Mouse (Mus musculus): ENCODE measurements at regions not wholly inside any gene's neighbourhood (a gene's known extent, or its start where the extent isn't known, plus 50 kb on each side); places are given as distances from the start of the nearest gene placed in this dataset.

DNA sequence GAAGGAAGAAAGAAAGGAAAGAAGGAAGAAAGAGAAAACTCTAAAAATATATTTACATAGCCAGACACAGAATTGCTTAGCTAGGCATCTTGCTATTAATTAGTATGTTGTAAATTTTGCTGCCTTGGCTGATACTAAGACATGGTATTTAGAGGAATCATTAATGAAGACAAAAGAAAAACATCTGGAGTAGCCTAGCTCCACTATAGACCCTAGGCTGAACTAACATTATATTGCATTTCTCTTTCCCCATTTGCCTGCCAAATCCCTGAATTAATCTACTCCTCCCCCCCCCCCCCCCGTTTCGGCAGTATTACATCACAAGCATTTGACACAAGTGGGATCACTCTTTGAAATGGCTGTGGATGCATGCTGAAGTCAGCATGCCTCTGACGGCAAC is 206.1 kb upstream of the Tet2 start:
- DNase-seq = no peak

DNA sequence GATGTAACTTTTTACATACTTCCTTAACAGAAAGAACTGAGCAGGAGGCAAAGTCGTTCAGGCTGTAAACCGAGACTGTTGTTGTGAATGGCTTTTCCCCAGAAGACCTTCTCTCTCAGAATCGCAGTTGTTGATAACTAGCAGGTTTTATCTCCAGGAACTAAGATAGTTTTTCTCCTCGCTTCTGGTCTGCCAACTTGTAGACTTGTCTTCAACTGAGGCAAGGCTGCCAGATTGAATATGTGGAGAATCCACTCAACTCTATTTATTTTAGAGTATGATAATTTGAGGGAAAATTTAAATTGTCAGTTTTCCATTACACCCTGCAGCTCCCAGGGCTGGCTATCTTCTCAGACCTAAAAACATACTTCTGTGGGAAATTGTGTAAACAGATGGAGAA is 206.6 kb upstream of the Tet2 start:
- no peak for DNase-seq

DNA sequence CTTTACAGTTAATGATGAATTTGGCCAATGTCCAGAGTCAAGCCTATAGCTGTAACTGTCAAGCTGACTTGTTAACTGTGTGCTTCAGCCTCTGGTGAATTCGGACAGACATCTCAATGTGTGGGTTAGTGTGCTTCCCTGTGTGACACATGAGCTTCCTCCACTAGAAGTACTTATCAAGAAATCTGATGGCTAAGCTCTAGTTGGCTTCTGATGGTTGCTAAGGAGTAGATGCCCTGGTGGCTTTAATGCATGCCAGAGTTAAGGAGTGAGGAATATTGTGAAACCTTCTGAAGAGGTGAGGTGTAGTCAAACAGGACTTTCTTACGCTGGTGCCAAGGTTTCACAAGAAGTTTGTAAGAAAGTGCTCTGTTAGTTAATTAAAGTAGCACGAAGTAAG is 208.1 kb upstream of the Tet2 start:
- DNase-seq = no peak

DNA sequence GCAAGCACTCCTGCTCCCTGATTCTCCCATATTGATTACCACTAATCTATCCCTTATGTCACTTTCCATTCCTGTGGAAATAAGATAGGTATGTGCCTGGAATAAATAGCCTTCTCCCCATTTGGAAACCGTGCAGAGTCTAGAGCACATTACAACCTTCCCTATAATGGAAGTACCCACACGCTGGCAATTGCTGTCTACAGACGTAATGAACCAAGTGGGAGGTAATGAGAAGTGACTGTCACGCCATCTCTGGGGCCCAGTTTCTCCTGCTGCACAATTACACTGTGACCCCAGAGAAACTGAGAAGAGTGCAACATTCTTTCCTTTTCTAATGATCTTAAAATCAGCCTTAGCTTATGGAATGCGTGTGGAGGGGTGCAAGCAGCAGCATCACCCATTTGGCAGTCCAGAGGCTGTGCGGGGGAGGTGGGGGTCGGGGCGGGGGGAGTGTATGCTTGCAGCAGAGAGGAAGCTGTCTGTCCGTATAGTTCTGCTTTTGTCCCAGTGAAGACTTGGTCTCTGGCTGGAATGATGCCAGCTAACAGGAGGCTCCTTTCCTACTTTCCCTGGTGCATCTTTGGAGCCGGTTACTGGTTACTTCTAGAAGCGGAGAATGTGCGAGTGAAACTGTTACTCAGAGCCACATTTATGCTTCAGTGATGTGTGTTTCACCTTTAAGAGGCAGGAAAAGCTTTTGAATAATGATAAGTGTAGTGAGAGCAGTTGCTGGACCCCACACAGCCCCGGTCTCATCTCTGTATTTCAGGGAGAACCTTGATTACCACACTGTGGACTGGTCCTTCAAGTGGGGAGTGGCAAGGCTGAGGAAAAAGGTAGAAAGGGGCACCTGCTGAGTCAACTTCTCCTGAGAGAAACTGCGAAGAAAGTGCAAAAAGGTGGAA is 209.3 kb upstream of the Tet2 start:
- no peak for DNase-seq

DNA sequence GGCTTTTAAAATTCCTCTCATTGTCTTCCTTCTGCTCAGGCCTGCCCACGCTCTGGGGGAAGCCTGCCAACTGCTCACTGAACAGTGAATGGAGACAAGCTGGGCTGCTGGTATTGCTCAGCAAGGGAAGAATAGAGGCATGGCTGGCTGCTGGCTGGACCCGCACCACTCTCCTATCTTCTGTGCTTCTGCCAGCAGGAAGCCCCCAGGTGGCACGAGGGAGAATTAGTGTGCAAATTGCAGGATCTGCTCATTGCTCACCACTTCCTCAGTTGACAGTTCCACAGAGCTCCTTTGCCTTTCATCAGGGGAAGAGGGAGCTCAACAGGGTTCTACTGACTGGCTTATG is 209.9 kb upstream of the Tet2 start:
- peak; percentile 9 for DNase-seq

DNA sequence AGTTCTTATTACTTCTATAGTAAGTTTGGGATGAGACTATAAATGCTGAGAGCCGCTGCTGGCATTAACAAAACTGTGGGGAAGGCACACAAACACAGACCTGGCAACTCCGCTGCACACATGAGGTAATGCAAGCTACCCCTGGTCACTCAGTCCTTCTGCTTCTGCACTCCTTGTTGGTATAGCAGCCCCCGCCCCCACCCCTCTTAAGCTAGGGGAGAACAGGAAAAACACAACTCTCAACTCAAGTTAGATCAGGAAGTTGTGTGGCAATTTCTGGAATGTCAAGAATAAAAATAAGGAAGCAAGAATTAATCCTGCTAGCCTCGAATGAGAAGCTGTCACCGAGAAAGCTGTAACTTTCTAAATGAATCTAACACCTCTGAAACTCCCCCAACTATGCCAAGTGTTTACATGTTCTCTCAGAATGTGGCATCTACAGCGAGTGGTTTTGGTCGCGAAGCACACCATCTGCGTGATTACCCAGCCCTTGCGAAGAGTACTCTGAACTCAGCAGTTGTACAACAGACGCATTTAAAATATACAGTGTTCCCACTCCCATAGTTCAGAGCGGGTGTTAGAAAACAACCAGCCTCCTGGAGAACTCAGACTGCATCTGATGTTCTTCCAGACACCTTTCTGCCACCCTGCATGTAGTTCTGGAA is 212.9 kb upstream of the Tet2 start:
- no peak for DNase-seq

DNA sequence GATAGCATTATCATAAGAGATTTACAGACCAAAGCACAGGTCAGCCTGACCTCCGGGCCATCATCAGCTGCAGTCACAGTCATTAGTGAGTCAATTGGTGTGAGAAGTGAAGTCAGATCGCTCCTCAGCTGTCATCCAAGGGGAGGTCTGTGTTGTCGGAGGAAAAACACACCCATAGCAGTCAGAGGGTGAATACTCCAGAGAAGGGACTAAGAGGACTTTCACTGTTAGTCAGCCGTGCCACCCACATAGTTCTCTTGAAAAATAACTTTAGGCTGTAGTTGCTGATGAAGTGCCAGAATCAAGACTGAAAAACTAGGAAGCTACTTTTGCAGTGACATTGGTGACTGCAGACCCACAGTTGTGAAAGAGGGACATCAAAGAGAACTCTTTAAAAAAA is 213.5 kb upstream of the Tet2 start:
- DNase-seq = no peak

DNA sequence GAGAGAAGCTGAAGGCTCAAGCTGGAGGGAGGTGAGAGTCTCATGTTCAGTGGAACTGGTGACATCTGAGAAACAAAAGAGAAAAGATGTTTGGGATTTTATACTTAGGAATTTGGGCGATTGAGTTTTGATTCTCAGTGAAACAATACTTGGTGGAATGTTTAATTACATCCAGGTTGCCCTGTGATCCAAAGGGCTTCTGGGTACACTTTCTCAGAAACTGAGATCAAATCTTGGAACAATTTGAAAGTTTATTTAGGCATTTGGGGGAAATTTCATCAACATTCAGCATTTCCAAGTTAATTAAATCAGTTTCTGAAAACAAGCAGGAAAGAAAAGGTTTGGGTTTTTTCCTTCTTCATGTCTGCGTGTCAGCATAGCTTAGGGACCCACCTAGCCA is 214.7 kb upstream of the Tet2 start:
- no peak for DNase-seq

DNA sequence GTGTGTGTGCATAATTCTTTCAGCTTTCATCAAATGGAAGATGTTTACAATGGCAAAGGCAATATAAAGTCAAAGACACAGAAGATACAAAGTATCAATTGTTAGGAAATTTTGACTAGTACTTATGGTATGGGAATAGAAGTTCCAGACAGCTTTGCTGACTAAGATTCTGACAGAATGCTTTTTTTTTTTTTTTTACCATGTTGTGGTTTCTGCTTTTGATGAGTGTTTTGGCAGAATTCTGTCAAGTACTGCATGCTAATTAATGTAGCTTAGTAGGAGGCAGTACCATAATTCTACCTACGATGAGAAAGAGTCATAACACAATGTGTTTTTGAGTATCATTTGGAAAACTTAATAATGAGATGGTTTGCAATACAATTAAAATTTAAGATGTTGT is 215.3 kb upstream of the Tet2 start:
- DNase-seq = no peak

DNA sequence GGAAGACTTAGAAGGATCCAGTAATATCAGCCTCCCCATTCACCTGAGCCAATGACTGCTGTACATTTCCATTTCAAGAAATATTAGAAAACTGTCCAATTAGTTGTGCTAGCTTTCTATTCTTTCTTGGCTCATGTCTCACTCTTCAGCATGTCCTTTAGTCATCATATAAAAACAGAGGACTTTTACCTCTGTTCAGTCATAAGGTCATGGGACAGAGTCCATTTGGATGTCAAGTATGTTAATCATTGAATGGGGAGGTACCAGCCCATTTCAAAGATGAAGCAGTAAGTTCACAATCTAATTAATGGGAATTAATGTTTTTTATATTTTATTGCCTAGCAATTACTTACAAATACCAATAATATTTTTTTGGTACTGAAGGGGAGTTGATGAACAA is 218.8 kb upstream of the Tet2 start:
- no peak for DNase-seq

DNA sequence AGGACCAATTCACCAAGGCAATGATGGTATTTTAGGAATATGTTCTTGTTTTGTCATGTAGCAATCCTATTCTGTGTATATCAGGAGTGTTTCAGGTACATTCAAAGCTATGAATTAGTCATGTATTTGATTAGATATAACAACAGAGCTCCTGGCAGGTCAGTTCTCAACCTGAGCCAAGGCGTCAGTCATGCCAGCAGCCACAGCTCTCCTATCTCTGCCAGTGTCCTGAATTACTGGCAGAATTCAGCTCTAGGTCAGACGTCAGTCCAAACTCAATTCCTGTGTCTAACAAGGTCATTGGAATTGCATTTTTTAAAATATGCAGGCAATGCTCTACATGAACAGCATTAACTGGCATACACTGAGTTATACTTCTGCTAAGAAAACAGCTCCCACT is 228.6 kb upstream of the Tet2 start:
- DNase-seq = no peak

DNA sequence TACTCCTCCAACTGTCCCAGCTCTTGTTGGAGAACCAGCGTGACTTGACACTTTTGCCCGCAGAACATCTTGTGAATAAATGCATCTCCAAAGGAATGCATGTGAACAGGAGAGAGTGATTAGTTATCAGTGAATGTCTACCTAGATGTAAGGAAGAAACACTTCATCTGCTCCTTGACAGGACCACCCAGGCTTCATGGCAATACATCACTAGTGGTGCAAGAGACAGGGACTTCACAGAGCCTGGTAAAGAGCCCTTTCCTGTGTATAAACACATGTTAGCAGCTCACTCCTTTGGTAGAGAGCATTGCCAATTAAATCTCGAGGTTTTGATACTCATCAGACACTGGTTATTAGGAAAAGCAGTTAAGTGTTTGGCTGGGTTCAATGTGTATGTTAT is 229.3 kb upstream of the Tet2 start:
- no peak for DNase-seq

DNA sequence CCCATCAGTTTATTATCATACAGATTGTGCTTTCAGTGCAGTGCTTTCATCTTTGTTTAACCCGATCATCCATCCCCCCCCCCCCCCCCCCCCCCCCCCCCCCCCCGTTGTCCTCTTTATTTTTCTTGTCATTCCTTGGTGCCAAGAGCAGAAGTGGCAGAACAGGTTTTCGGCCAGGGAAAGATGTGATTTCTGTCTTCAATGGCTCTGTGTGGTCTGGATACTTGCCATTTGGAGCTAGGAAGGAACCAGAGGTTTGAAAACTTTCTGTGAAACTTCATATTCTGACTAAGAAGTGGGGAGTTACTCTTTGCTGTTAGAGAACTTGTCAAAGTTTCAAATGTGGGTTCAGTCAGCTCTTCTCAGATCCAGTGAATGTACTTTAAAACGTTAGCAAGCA is 231.1 kb upstream of the Tet2 start:
- DNase-seq = no peak

DNA sequence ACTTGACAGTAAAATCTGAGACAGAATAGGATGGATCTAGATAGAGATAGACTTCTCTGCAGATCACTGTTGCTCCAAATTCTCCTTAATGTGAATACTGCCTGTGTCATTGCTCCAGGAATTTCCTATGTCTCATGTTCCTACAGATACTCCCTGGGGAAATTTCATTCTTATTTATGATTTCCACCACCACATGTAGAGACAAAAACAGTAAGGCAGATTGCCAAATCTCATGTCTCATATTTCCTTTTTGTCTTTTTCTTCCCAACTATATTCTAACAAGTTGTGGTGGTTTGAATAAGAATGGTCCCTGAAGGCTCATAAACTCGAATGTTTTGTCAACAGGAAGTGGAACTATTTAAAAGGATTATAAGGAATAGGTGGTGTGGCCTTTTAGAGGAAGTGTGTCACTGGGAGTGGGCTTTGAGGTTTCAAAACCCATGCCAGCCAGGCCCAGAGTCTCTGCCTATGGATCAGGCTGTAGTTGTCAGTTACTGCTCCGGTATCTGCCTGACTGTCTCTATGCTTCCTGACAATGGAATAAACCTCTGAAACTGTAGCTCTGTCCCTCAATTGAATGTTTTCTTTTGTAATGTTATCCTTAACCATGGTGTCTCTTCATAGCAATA is 234.3 kb upstream of the Tet2 start:
- DNase-seq = no peak

DNA sequence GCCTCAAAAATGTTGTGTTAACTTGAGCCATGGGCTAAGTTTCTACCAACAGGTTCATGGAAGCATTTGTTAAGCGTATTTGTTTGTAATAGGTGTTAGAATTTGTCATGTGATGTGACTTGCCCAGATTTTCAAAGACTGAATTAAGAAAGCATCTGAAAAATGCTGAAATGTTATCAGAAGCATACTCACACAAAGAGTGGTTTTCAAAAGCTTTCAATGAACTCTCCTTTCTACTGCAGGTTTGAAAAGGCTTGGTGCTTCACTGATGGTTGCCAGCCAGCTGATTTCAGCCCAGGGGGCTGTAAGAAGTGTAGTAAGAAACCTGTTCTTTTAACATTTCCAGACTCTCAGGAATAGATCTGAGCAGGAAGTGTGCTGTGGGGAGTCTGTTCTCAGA is 238.1 kb upstream of the Tet2 start:
- DNase-seq = no peak

DNA sequence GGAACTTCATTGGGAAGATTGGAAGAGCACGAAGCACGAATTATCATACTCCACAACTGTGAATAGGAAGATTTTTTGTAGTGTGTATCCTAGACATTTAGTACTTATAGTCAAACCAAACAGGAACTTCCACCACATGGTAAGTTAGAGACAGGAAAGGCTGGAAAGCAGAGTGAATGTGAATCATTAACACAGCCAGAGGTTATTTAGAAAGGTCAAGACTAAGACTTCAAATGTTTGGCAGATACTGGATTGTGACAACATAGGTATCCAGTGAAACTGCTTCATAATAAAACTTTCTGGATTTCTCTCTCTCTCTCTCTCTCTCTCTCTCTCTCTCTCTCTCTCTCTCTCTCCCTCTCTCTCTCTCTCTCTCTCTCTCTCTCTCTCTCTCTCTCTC is 246.4 kb upstream of the Tet2 start:
- DNase-seq = no peak

DNA sequence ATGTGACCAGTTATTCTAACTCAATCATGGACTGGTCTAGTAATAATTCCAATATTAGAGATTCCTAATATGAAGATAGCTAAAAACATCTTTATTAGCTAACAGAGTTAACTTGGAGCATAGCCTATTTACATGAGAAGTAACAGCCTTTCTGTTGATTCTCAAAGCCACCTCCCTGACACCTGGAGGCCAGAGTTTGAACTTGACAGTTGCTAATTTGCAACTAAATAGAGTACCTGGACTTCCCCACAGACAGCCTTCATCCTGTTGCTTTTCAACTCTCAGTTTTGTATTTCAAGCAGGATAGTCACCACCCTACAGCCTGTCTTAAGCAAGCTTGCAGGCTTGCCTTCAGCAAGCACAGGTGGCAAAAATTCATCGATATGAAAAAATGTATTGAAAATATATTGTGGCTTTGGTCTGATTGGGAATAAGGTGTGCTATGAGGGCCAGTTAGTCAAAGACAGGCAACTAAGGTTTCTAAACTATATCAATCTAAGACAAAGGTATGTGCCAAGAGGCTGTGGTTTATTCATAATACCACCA is 264.1 kb upstream of the Tet2 start:
- DNase-seq = no peak

DNA sequence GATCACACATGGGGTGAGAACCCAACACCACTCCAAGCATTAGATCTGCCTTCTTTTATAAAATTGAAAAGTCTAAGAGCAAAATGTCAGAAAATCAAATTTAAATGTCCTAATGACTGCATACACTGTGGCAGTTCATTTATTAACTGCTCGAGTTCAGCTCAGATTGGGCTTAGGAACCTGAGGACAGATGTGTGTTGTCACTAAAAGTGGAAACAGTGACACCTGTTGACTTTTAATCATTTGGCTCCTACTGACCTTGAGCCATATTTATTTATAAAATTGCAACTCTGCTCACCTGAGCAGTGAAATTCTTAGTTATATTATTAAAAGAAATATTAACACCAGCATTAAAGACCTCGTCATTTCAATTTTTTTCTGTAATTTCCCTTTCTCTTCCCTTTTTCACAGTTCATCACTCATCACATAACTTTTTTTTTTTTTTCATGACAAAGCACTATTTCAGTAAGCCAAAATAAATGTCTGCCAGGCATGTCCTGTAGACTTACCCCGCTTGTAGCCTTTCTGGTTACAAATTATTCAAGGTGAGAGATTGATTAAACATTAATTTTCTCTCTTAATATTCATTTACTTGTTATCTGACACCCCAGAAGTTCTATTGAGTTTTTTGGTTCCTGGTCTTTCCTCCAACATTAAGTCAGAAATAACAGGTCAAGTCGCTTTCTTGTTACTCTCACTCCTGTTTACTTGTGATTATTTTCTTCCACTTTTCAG is 274.2 kb upstream of the Tet2 start:
- DNase-seq = no peak

DNA sequence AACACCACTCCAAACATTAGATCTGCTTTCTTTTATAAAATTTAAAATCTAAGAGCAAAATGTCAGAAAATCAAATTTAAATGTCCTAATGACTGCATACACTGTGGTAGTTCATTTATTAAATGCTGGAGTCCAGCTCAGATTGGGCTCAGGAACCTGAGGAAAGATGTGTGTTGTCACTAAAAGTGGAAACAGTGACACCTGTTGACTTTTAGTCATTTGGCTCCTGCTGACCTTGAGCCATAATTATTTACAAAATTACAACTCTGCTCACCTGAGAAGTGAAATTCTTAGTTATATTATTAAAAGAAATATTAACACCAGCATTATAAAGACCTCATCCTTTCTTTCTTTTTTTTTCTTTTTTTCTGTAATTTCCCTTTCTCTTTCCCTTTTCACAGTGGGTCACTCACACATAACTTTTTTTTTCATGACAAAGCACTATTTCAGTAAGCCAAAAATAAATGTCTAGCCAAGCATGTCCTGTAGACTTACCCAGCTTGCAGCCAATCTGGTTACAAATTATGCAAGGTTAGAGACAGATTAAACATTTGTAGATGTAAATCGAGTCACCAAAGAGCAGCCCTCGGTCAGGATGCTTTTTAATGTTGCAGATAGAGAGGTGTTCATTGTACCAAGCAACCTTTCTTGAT is 288.9 kb upstream of the Tet2 start:
- no peak for DNase-seq

DNA sequence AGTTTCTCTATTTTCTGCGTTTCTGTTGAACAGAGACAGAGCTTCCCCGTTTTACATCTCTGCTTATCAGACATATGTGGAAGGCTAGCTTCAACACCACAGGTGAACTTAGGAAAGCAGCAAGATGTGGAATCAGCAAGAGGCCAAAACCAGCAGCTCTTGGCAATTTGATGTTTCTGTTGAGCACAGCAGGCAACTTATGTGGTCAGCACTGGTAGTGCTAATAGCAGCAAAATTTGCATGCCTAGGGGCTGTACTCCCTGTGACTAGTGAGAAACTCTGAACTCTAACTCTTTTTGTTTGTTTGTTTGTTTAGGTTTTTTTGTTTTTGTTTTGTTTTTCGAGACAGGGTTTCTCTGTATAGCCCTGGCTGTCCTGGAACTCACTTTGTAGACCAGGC is 289.5 kb upstream of the Tet2 start:
- no peak for DNase-seq

DNA sequence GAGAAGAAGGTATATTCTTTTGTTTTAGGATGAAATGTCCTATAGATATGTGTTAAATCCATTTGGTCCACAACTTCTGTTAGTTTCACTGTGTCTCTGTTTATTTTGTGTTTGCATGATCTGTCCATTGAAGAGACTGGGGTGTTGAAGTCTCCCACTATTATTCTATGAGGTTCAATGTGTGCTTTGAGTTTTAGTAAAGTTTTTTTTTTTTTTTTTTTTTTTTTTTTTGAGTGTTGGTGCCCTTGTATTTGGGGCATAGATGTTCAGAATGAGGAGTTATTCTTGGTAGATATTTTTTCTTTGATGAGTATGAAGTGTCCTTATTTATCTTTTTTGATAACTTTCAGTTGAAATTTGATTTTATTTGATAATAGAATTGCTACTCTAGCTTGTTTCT is 301.4 kb upstream of the Tet2 start:
- no peak for DNase-seq

DNA sequence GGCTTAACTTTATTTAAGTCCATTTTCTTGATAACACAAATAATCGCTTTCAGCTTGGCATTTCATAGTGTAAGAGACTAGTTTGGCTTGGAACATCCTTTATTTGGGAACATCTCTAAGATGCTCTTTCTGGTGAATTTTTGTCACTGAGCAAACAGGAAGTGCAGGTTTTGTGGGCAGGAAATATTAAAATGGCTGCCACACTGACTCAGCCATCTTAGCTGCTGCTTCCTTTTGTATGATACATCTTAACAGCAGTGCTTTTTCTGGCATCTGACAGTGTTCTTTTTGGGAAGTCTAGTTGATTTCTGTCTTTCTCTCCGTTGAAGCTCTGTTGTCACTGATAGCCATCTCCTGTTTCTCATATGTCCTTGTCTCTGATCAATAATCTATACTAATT is 329.4 kb upstream of the Tet2 start:
- no peak for DNase-seq

Measured in thymus, postnatal 4 days (tissue).